Mouse (Mus musculus) liver, adult 2 months (tissue): ENCODE data around the gene Slc33a1. TPM values are rescaled to one million over a fixed set of nuclear protein-coding genes. Genes with fewer than 3 reads are reported as not detected.
A peak's percentile ranks its signal among the peaks of the same experiment; 100 is the strongest.

ENCODE experiments used
- DNase-seq: peaks from one replicate; pipeline ENCODE4 v3.0.0-alpha.2; 2011; ENCODE audit warnings: low read depth, low spot score; ENCODE audit errors: extremely low read depth
- H3K27ac ChIP-seq: fragments of 200-500 bp; replicated peaks from 2 replicates; pipeline ENCODE4 v1.5.1; 2012; ENCODE audit warnings: low read depth, mild to moderate bottlenecking, control low read depth, inconsistent platforms, low read length; ENCODE audit not compliant: insufficient read depth
- H3K27me3 ChIP-seq: fragments of 200-500 bp; 2 replicates; pipeline ENCODE4 v1.6.1; 2012; ENCODE audit warnings: mild to moderate bottlenecking, moderate library complexity, low read length, inconsistent platforms; ENCODE audit not compliant: control insufficient read depth, insufficient read depth
- H3K36me3 ChIP-seq: fragments of 200-500 bp; 2 replicates; pipeline ENCODE4 v1.6.1; 2012; ENCODE audit warnings: low read length, inconsistent platforms; ENCODE audit not compliant: control insufficient read depth, insufficient read depth
- H3K4me1 ChIP-seq: fragments of 200-500 bp; 2 replicates; pipeline ENCODE4 v1.6.1; 2011; ENCODE audit warnings: low read length; ENCODE audit not compliant: control insufficient read depth, insufficient read depth
- H3K4me3 ChIP-seq: fragments of 200-500 bp; 2 replicates; pipeline ENCODE4 v1.5.1; 2011; ENCODE audit warnings: low read depth, mild to moderate bottlenecking, control low read depth, low read length, moderate library complexity; ENCODE audit not compliant: insufficient read depth
- H3K79me2 ChIP-seq: fragments of 200-500 bp; 2 replicates; pipeline ENCODE4 v1.6.1; 2012; ENCODE audit warnings: inconsistent platforms, mild to moderate bottlenecking, low read length, moderate library complexity; ENCODE audit not compliant: control insufficient read depth, insufficient read depth
- H3K9ac ChIP-seq: fragments of 200-500 bp; 2 replicates; pipeline ENCODE4 v1.6.1; 2012; ENCODE audit warnings: low read depth, mild to moderate bottlenecking, control low read depth, inconsistent platforms, low read length
- CTCF ChIP-seq: fragments of 200-500 bp; IDR thresholded peaks from 2 replicates; pipeline ENCODE4 v1.5.1; 2011; ENCODE audit warnings: low read depth, low read length, control low read depth
- POLR2A ChIP-seq: fragments of 200-500 bp; IDR thresholded peaks from 2 replicates; pipeline ENCODE4 v1.6.1; 2011; ENCODE audit warnings: low read length, control low read depth; ENCODE audit not compliant: insufficient read depth; ENCODE audit errors: extremely low read depth
- WGBS: fragments of 180-500 bp; shearing (Covaris S2); methylation state at CpG from one replicate; pipeline ENCODE4 v1.1.7; 2018; 5-methylcytosine and 5-hydroxymethylcytosine counted together
- polyA plus RNA-seq: library from polyadenylated mRNA; depleted of rRNA; stranded (reverse); fragments of >200 nt; gene quantifications from 2 replicates; pipeline ENCODE4 v1.2.3, GENCODE M21; 2012
- total RNA-seq: library from RNA; depleted of rRNA; stranded (reverse); fragments of >200 nt; gene quantifications from 2 replicates; pipeline ENCODE4 v1.2.3, GENCODE M21; 2014

Slc33a1 gene
- total and polyA plus RNA-seq, 2 experiments: 28.6 to 66.7 TPM

- 82% methylated on average over 2 of the region's 2 CpGs for WGBS
- Histone ChIP-seq H3K9ac (no peak overlapping the region), H3K36me3 (no peaks in the 10 kb centered on the region), H3K27ac (no peak overlapping the region), H3K79me2 (no peaks in the 10 kb centered on the region; the same call in 1 of the 2 replicates), H3K4me3 (no peak overlapping the region), H3K27me3 (no peaks in the 10 kb centered on the region), H3K4me1 (peaks cover 9% of the 10 kb centered on the region; the same call in 1 of the 2 replicates)
- DNase-seq: no peak
- TF ChIP-seq CTCF: no peak
- no peak for TF ChIP-seq POLR2A
Measured at GRCm38 (mm10) chr3:63965929-63966328, 1.4 kb upstream of the Slc33a1 start.

- Histone ChIP-seq H3K36me3 (no peaks in the 10 kb centered on the region), H3K27ac (peak overlapping the region; percentile 25; the same call in 1 of the 2 replicates), H3K9ac (no peak overlapping the region), H3K27me3 (no peaks in the 10 kb centered on the region), H3K4me1 (peaks cover 9% of the 10 kb centered on the region; the same call in 1 of the 2 replicates), H3K79me2 (no peaks in the 10 kb centered on the region; the same call in 1 of the 2 replicates), H3K4me3 (no peak overlapping the region)
- 71% methylated on average over 6 of the region's 6 CpGs for WGBS
- TF ChIP-seq CTCF (no peak), POLR2A (no peak)
- no peak for DNase-seq
Measured at GRCm38 (mm10) chr3:63964922-63965249, 318 bp upstream of the Slc33a1 start.

DNA sequence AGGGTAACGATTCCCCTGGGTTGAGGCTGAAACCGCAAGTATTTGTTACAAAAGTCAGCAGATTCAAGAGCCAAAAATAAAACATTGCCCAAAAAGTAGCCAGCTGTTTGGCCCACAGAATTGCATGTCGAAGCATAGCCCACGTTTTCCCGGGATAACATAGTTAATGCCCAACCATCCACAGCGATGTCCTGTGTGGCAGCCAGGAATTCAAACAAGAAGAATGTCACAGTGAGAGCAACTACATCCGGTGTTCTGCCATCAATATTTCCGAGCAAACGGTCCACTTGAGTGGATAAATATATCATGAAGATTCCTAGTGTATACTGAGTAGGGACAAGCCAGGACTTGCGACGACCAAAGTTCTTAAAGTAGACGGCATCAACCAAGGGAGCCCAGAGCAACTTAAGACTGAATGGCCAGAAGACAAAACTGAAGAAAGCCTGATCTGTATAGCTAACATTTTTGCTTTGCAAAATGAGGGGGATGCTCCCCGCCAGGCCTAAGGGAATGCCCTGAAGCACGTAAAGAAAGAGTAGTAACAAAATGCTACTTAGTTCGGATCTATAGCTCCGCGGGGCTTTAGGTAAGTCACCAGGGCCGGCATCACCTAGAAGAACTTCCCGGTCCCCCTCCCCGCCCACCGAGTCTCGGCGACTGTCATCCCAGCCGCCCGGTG, 1.0 kb downstream of the Slc33a1 start:
- H3K27ac ChIP-seq: peak overlapping the region; percentile 80
- DNase-seq: peak; percentile 78
- TF ChIP-seq POLR2A: no peak
- no peak for TF ChIP-seq CTCF
- H3K4me1 ChIP-seq: peaks cover 9% of the 10 kb centered on the region; the same call in 1 of the 2 replicates
- WGBS: under 1% methylated on average over 25 of the region's 25 CpGs
- peak overlapping the region; percentile 78 for H3K4me3 ChIP-seq
- no peaks in the 10 kb centered on the region for H3K27me3 ChIP-seq
- peaks cover 5% of the 10 kb centered on the region for H3K36me3 ChIP-seq
- H3K79me2 ChIP-seq: peaks cover 3% of the 10 kb centered on the region; the same call in 1 of the 2 replicates
- H3K9ac ChIP-seq: peak overlapping the region; percentile 72

GRCm38 (mm10) chr3:63949837-63950236, 14.7 kb downstream of the Slc33a1 start:
- Histone ChIP-seq H3K9ac (no peak overlapping the region), H3K79me2 (peaks cover 2% of the 10 kb centered on the region; the same call in 1 of the 2 replicates)
- 89% methylated on average over 3 of the region's 3 CpGs for WGBS

DNA sequence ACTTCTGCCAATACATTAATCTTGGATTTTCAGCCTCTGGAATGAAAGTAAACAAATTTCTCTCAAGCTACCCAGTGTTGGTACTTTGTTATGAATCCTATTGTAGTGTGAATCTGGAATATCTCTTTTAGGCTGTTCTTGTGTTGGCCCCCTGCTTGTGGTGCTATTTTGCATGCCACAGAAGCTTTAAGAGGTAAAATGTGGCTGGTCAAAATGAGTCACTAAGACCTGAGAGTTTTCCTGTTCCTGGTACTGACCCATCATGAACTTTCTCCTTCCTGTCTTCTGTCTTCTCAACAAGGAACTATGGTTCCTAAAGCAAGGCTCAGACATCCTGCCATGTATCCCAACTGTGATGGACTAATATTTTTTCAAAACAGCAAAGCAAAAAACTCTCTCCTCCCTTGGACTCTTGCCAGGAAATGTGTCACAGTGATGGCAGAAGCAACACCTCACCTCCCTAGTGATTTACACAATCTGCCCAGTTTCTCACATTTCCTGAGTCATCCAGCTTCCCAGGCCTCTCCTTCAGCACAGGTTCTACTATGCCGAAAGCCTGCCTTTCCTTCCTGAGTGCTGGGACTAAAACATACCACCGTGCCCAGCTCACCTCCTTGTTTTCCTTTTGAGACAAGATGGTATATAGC, 23.2 kb downstream of the Slc33a1 start:
- 89% methylated on average over 2 of the region's 2 CpGs for WGBS
- TF ChIP-seq CTCF (no peak), POLR2A (no peak)
- H3K4me3 ChIP-seq: no peak overlapping the region
- H3K36me3 ChIP-seq: peaks cover 36% of the 10 kb centered on the region
- H3K9ac ChIP-seq: no peak overlapping the region
- H3K27ac ChIP-seq: no peak overlapping the region
- H3K79me2 ChIP-seq: no peaks in the 10 kb centered on the region
- no peaks in the 10 kb centered on the region for H3K27me3 ChIP-seq
- no peak for DNase-seq
- H3K4me1 ChIP-seq: no peaks in the 10 kb centered on the region

More at GRCm38 (mm10) chr3:63949837-63950236, 14.7 kb downstream of the Slc33a1 start:
- H3K4me1 ChIP-seq: peaks cover 2% of the 10 kb centered on the region; the same call in 1 of the 2 replicates
- peaks cover 20% of the 10 kb centered on the region for H3K36me3 ChIP-seq
- no peak overlapping the region for H3K27ac ChIP-seq
- TF ChIP-seq POLR2A (no peak), CTCF (no peak)
- no peaks in the 10 kb centered on the region for H3K27me3 ChIP-seq
- no peak overlapping the region for H3K4me3 ChIP-seq
- no peak for DNase-seq

- Histone ChIP-seq H3K9ac (no peak overlapping the region), H3K36me3 (peaks cover 22% of the 10 kb centered on the region), H3K4me3 (no peak overlapping the region), H3K4me1 (no peaks in the 10 kb centered on the region), H3K27me3 (no peaks in the 10 kb centered on the region), H3K27ac (no peak overlapping the region), H3K79me2 (no peaks in the 10 kb centered on the region)
- 78% methylated on average over 2 of the region's 2 CpGs for WGBS
- TF ChIP-seq CTCF: no peak
- TF ChIP-seq POLR2A: no peak
- no peak for DNase-seq
Measured at GRCm38 (mm10) chr3:63938928-63939327, 25.6 kb downstream of the Slc33a1 start.
